Mouse (Mus musculus): Measurements from ENCODE around the gene Ggta1.

The Ggta1 gene

DNA sequence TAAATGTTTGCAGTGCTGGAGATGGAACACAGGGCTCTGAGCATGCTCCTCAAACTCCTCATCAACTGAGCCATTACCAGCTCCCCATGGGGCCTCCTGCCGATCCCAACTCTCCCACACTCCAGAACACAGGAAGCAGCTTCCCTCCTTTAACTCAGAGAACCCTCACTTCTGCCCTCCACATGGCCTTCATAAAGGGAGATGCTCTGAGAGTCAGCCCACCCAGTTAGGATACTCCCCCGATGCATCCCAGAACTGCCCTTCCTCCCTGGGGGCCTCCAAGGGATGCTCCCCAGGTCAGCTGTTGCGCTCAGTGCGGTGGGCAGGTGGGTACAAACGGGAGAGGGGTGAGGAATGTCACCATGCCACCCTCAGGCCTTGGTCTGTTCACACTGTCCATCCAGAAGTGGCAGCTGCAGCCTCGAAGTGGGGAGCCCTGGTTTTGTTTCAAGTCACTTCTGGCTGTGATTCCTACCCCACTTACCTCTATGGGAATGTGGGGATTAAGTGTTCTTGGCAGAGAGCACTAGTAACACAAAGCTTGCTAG is 28.4 kb downstream of the Ggta1 start:
- ATAC-seq (ENCODE audit: low TSS enrichment) = no peak

DNA sequence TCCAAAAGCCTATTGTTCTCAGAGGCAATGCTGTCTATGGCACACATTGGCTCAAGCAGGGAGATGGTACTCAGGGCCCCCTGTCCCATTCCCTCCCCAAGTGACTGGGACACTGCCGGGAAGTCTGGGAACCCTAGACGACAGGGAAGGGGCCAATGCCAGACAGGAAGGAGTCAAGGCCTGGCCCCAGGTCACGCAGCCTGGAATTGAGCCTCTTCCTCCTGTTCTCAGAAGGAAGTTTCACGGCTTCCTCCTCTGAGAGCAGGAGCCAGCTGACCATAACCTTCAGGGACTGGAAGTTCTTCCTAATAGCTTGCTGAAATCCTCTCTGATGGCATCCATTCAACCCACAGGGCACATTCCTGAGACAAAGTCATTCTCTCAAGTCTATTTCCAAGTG is 29.6 kb downstream of the Ggta1 start:
- no peak for ATAC-seq (ENCODE audit: low TSS enrichment)

DNA sequence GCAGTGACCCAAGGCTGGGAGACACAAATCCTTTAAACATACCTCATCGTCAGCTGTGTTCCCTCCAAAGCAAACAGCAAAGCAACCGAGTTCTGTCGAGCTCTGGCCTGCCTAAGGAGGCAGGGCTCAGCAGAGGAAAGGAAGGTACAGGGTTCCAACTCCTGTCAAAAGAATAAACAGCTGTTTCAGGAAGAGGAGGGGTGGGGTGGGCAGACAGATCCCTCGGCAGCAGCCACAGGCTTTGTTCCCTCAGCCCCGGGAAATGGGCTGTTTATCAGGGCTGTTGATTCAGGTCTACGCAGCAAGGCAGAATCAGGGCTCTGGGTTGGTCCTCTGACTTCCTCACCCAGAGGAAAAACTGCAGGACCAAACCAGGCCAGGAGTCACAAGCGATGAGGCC is 30.6 kb downstream of the Ggta1 start:
- no peak for ATAC-seq (ENCODE audit: low TSS enrichment)

DNA sequence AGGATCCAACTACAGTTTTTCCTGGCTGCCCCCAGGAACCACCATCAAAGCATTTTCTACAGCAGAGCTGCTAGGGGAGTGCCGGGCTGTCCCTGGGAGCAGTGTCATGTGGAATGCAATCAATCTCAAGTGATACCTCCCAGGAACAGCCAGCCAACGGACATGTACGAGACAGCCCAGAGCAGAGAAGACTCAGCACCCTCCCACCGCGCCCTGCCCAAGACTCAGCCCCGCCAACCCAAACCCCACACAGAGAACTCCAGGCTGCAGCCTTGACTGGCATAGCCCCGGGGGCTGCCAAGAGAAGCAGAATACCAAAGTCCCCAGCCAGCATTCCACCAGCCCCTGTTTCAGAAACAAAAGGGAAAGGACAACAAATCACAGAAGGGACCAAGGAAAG is 31.0 kb downstream of the Ggta1 start:
- no peak for ATAC-seq (ENCODE audit: low TSS enrichment)

DNA sequence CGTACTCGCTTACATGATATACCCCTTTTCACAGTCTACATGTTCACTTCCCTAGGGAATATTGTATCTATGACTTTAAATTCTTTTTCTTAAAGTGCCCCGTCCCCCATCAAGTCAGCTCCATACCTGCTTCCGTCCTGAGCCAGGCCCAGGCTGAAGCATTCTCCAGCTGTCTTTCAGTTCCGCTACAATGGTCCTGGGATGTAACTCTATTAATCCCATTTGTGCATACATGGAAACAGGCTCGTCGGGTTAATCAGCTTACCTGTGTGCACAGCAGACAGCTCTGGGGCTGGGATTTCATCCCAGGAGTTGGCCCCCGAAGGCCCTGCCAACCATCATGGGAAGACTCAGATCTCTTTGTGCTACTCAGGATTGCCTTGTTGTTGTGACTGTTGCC is 32.2 kb downstream of the Ggta1 start:
- ATAC-seq (ENCODE audit: low TSS enrichment) = no peak

DNA sequence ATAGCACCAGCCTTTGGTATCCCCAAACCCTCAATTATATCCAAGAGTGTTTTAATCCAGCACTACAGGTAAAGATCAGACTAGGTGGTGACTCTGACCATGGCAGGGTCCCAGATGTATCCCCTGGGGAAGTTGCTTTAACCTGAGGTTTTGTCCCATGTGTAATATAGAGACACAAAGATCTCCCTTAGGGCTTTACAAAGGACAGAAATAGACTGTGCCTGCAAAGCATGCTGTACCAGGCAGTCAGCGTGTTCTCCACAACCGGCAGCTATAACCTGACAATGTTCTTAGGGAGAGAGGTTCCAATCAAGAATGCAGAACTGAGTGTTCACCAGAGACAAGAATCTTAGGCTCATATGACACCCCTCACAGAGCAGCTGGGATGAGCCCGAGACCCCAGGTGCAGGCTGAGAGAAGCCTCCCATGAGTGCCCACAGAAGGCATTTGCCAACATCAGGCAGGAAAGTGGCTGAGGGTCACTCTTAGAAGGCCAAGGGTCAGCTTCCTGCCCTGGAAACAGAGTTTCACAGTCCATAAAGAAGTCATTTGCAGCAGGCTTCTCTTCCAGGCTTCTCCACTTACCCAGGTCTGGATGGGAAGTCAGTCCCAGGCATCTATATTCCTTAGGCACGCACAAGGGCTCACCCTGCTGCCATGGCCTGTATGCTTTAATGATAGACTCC is 34.3 kb downstream of the Ggta1 start:
- no peak for ATAC-seq (ENCODE audit: low TSS enrichment)

DNA sequence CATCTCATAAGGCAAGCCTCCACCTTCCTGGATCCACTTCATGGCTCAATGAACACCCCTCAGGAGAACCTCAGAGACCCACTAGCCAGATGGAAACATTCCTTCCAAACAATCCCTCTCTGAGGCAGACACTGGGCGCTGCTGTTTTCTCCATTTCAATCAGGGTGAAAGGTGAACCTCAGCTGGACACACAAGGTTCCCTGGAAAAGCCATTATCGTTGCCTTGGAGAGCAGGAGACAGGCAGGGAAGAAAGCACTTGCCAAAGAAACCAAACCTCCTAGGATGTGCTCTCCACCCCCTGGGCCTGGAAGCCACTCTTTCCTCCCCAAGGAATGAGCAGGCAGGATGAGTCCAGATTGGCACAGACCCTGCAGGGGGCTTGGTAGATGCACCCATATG is 35.5 kb downstream of the Ggta1 start:
- ATAC-seq (ENCODE audit: low TSS enrichment) = no peak

DNA sequence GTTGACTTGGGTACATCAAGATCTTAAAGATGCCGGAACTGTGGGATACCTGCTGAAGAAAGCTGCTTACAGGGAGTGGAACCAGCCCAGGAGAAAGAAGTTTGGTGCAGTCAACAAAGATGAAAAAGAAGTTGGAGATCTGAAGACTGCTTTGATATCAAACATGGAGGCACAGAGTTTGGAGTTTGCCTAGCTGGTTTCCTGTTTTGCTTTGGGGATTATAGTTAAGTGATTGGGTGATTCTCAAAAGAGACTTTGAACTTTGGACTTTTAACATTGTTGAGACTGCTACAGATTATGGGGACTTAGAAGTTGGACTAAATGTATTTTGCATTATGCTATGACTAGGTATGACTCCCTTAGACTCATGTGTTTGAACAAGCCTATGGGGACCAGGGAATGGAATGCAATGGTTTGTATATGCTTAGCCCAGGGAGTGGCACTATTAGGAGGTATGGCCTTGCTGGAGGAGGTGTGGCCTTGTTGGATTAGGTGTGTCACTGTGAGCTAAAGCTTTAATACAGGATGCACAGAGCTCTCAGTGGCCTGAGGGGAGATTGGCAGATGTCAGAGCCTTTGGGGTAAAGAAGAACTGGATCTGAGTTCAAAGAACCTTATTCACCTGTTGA is 39.2 kb downstream of the Ggta1 start:
- no peak for ATAC-seq (ENCODE audit: low TSS enrichment)

DNA sequence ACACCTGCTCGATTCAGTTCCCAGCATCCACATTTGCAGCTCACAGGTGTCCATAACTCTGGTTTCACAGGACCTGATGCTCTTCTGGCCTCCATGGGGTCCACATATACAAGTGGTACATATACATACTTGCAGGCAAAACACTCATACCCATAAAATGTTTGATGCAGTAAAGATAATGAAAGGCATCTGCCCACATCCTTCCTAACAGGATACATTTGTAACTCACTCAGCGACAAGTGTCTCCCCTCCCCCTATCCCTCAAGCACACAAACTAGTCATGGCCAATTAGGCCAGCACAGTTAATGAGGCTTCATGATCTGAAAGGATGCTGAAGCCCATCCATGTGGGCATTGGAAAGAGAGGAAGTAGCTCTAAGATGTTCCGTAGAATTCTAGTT is 40.6 kb downstream of the Ggta1 start:
- ATAC-seq (ENCODE audit: low TSS enrichment) = no peak

DNA sequence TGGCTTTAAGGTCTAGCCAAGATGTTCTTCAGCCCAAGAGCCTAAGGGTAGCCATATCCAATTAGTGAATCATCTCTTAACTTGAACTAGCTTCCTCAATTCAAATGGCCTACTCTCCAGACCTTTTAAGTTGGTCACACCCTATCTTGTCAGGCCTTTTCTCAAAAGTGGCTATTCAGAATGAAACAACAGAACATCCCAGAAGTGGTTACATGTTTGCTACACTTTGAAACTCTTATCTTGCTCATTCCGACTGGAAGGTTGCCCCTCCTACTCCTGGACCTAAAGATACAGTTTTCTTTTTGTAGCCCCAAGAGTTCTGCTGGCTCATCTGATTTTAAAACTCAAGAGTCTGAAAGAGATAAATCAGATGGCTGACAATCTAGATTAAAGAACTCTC is 42.4 kb downstream of the Ggta1 start:
- no peak for ATAC-seq (ENCODE audit: low TSS enrichment)

DNA sequence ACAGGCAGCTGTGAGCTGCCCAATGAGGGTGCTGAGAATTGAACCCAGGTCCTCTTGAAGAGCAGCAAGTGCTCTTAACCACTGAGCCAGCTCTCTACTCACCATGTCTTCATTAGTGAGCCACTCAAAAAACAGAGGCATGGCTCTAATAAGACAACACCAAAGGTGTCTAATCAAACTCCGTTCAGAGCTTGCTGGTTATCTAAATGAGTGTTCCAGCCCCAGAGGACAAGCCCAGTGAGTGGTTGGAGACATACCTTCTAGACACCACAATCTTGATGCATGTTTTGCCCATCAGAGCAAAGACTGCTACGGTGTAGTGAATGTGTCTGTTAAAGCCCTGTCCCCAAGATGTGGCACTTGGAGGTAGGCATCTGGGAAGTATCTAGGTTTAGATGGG is 43.4 kb downstream of the Ggta1 start:
- ATAC-seq (ENCODE audit: low TSS enrichment) = no peak

DNA sequence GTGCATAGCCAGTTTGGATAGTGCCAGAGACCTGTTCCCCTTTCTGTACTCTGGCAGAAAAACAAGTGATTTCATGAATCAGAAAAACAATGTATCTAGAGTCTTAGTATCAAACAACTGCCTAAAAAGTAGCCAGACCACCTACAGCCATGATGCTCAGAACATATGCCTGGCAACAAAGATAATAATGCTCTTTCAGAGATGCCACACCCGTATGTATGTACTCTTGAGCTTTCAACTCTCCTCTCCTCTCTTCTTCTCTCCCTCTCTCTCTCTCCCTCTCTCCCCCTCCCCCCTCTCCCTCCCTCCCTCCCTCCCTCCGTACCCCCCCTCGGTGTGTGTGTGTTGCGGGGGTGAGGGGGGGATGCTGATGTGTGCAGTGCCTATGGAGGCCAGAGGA is 43.8 kb downstream of the Ggta1 start:
- no peak for ATAC-seq (ENCODE audit: low TSS enrichment)

DNA sequence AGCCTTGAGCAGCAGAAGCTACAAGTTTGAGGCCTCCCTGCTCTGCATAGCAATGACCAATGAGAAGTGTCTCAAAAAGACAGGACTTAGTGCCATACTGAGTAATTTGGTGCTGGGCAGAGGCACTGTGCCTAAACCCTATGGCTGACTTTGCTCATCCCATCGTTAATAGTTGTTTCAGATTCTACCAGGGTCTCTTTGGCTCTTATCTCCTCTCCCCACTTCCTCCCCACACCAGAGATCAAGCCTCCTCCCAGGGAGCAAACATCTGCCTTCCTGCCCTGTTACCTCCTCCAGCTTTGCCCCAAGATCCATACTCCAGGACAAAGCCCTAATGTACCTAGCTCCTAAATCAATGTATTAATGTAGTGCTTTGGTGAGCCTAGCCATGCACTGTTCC is 45.8 kb downstream of the Ggta1 start:
- ATAC-seq (ENCODE audit: low TSS enrichment) = no peak

DNA sequence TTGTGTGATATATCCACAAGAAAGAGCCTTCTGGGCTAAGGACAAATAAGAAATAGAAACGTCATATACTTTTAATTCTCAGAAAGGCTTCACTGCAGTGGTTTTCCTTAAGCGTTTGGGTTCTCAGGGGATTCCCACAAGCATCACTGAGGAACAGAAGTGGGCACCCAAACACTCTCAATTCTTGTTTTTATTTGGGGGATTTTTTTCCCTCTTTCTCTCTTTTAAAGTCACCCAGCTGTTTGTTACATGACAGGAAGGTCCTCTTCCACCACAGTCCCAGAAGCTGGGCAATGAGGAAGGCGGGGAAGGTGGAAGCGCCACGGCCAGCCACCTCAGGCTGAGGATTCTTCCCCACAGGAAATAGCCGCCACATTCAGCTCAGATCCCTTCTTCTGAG is 46.6 kb downstream of the Ggta1 start:
- no peak for ATAC-seq (ENCODE audit: low TSS enrichment)

DNA sequence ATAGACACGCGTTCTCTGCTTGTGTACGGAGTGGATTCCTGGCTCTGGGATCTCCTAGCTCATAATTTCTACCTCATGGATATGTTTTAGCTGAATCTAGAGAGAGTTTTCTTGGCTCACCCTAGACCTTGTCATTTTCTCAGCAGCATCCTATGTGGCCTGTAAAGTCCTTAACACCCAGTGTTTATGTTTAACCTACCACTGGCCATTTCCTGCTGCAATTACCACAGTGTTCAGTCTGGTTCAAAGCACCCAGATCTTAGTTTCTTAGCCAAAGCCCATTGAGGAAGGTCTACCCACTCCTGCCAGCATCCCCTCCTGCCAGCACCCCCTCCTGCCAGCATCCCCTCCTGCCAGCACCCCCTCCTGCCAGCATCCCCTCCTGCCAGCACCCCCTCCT is 50.2 kb downstream of the Ggta1 start:
- no peak for ATAC-seq (ENCODE audit: low TSS enrichment)

DNA sequence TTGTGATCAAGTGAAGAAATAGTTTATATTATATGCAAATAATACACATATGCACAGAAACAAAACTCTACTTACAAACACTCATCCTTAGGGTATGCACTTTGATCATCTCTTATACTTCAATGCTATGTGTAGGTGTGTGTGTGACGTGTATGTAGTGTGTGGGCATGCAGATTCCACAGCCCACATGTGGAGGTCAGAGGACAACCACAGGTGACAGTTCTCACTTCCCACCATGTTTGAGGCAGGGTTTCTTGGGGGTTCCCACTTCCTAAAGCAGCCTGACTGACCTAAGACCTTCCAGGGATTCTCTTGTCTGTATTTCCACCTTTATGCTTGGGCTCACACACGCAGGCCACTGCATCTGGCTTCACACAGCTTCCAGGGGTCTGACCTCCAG is 50.8 kb downstream of the Ggta1 start:
- no peak for ATAC-seq (ENCODE audit: low TSS enrichment)

DNA sequence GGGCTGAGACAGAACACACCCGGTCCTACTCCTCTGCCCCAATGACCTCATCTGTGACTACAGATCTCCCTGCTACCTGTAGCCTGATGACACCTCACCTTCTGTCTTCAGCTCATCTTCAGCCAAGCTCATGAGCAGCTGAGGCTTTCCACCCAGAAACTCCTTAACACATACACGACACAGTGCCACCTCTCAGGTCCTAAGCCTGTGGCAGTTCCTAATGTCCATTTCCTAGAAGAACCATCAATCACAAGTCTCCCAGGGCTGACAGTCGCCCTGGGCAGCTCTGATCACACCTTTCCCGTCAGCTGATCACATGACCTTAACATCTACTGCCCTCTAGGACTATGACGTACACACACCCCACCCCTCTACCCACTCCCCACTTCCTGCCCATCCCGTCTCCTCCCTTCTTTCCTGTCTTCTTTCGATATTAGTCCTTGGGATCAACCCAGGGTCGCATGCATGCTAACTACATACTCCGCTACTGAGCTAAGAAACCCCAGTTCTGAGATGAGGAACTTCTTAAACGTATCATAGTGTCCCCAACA is 51.3 kb downstream of the Ggta1 start:
- ATAC-seq (ENCODE audit: low TSS enrichment) = no peak

DNA sequence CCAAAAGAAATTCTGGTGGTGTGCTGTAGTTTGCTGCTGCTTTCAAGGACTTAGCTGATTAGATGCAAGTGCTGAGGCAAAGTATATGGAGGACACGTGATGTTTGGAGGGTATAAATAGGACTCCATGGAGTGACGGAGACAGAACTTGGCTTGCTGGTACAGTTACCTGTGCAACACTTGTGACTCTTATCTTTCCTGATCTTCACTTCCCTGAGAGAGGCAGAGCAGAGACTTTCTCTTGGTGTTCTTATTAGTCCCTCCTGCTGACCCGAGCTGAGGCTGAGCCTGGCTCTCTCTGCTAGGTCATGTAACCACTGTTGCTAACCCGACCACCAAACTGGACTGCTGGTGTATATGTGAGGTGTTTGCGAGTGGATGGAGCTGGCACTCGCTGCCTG is 53.6 kb downstream of the Ggta1 start:
- ATAC-seq (ENCODE audit: low TSS enrichment) = no peak

DNA sequence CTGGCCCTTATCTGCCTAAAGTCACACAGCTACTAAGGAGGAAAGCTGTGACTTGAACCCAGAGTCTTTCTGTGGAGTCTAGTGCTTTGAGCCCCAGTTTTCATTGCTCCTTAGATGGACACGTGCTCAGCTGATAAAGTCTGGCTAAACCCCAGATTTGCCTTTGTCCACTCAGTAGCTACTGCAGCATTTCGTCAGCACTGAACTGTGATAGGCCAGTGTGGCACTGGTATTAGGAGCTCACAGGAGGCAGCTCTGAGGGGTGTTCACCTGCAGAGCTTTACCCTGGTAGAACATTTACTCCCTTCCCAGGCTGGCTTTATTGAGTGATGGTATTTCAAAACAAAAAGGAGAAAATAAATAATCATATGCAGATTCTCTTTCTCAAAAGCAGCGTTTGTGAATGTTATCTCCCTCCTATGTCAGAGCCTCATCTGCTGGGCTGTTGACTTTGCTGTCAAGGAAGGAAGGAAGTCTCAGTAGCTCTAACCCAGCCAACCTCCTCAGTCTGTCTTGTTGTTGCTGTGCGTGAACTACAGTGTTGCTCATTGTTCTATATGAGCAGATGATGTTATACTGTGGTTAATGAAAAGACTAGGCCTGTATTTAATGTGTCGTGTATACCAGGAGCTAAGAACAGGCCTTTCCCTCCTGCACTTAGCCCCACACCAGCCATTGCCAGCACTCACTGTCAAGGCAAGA is 54.5 kb downstream of the Ggta1 start:
- ATAC-seq (ENCODE audit: low TSS enrichment) = no peak

DNA sequence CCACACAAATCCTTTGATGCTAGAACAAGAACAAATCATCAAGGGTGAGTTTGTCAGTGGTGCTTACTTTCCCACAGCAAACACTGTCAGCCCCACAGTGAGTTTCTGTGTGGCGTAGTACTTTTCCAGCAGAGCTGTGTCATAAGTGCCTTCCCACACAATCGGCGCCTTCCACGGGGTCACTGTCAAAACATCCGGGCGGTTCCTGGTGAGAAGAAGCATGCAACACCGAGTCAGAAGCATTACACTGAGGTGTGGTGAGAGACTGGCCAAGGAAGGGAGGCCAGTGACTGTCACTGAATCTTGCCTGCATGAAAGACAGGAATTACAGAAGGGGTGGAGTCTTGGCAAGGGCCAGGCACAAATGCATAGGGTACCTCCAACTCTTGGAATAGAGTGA is 55.2 kb downstream of the Ggta1 start:
- no peak for ATAC-seq (ENCODE audit: low TSS enrichment)

DNA sequence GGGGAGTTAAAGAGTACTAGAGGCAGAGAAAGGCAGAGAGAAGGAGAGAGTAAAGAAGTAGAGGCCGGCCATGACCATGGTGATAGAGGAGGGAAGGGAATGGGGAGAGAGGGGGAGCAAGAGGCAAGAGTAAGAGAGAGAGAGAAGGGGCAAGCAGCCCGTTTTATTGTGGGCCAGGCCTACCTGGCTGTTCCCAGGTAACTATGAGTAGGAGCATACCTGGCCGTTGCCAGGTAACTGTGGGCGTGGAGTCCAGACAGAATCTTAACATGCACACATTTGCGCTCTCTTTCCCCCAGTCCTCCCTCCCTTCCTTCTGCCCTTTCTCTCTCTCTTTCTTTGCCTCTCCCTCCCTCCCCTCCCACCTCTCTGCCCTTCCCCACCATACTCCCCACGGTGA is 55.8 kb downstream of the Ggta1 start:
- ATAC-seq (ENCODE audit: low TSS enrichment) = no peak

DNA sequence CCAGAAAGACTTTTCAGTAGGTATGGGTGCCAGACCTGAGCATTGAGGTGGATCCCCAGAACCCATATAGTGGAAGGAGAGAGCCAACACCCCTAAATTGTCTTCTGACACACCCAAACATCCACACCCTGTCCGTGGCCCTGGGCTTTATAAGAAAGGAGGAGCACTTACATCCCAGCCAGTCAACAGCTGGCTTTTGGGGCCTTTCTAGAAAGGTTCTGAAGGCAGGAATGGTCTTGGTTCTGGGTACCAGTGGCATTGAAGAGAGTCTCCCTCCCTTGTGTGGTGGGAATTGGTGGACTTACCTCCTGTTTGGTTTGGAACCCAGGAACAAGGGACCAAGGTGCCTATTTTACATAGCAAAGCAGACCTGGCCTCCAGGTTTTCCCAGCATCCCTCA is 56.4 kb downstream of the Ggta1 start:
- ATAC-seq (ENCODE audit: low TSS enrichment) = no peak

DNA sequence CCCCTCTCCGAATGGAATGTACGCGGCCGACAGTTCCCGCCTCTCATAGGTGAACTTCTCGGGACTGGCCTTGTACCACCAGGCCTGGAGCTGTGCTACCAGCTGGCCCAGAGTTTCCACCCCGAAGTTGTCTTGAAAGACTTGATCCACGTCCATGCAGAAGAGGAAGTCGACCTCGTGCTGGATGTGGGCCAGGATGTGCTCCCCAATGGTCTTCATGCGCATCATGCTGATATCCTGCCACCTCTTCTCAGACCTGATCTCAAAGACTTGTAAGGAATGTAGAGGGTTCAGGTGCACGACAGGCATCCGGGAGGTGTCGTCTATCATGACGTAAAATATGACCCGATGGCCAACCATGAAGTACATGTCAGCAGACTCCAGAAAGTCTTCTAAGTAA is 60.6 kb downstream of the Ggta1 start:
- ATAC-seq (ENCODE audit: low TSS enrichment) = no peak
